9 mouse cellular contexts compared by ENCODE assay signal in genomic region chr10:85655881-85656280, GRCm38 (mm10).
DNase-seq lines count a peak whose midpoint lies in the region; ATAC-seq and TF ChIP-seq lines count a peak whose summit lies in the region.
"Had no signal": no experiment of that assay in that cellular context is flagged by ENCODE, and none has a peak within 500 bp of the region (broad histone marks: within the 10 kb centered on the region; RNA-seq: fewer than 3 reads in every experiment).

No protein-coding gene starts in this region.

- no peak overlapping the region for H3K4me2 ChIP-seq in midbrain, embryonic 12.5 days (replicated peaks)
- H3K4me2 ChIP-seq in midbrain, embryonic 15.5 days: no peak overlapping the region
- H3K4me2 ChIP-seq in hindbrain, embryonic 12.5 days (replicated peaks): no peak overlapping the region
- no peak overlapping the region for H3K4me2 ChIP-seq in myocyte (ENCODE audit: low read depth)
- H3K4me2 ChIP-seq: liver, embryonic 13.5 days had no signal

- no peak overlapping the region for H3K4me3 ChIP-seq in midbrain, embryonic 12.5 days
- H3K4me3 ChIP-seq in midbrain, embryonic 15.5 days: no peak overlapping the region
- no peak overlapping the region for H3K4me3 ChIP-seq in hindbrain, embryonic 12.5 days
- no peak overlapping the region for H3K4me3 ChIP-seq in myocyte
- H3K4me3 ChIP-seq: liver, embryonic 13.5 days had no signal

- H3K27me3 ChIP-seq in midbrain, embryonic 12.5 days: no peaks in the 10 kb centered on the region
- no peaks in the 10 kb centered on the region for H3K27me3 ChIP-seq in midbrain, embryonic 15.5 days (replicated peaks)
- H3K27me3 ChIP-seq in hindbrain, embryonic 12.5 days: no peaks in the 10 kb centered on the region
- H3K27me3 ChIP-seq in myocyte (ENCODE audit: control insufficient read depth, insufficient read depth, insufficient read length): no peaks in the 10 kb centered on the region
- H3K27me3 ChIP-seq: liver, embryonic 13.5 days had no signal

- intact Hi-C loops in left cerebral cortex, postnatal 25 days (cut with DNase I): no loop called here

- H3K79me2 ChIP-seq in myocyte (ENCODE audit: control insufficient read depth, insufficient read depth): no peaks in the 10 kb centered on the region

- ATAC-seq in midbrain, embryonic 12.5 days (ENCODE audit: low FRiP score, low read depth): peak; percentile 47; the same call in 1 of the 2 replicates
- no peak; the same call in 1 of the 2 replicates for ATAC-seq in midbrain, embryonic 15.5 days (replicated peaks)
- peak; percentile 54; the same call in 1 of the 2 replicates for ATAC-seq in hindbrain, embryonic 12.5 days (ENCODE audit: low FRiP score)
- ATAC-seq in monocyte, adult 5-6 weeks (replicated peaks; ENCODE audit: insufficient number of reproducible peaks, low FRiP score, low TSS enrichment, poor library complexity, severe bottlenecking): no peak

- no peak overlapping the region for H3K27ac ChIP-seq in midbrain, embryonic 12.5 days (replicated peaks)
- no peak overlapping the region for H3K27ac ChIP-seq in midbrain, embryonic 15.5 days
- H3K27ac ChIP-seq in hindbrain, embryonic 12.5 days: no peak overlapping the region
- H3K27ac ChIP-seq: liver, embryonic 13.5 days had no signal

- peak; percentile 14 for DNase-seq in embryo, embryonic 11.5 days (ENCODE audit: low read depth, low spot score)
- no peak for DNase-seq in embryo, embryonic 10 days (ENCODE audit: low spot score)
- DNase-seq in left cerebral cortex, postnatal 25 days (ENCODE audit: low spot score in 2 of 2): no peak
- DNase-seq: liver, embryonic 13.5 days had no signal

- 0 out of 2 replicates have a peak, but pooled peaks cover 2% of the 10 kb centered on the region for H3K4me1 ChIP-seq in midbrain, embryonic 12.5 days
- H3K4me1 ChIP-seq in midbrain, embryonic 15.5 days: peaks cover 2% of the 10 kb centered on the region; the same call in 1 of the 2 replicates
- peaks cover 11% of the 10 kb centered on the region; the same call in 1 of the 2 replicates for H3K4me1 ChIP-seq in hindbrain, embryonic 12.5 days
- H3K4me1 ChIP-seq: liver, embryonic 13.5 days had no signal

- TF ChIP-seq POLR2A in myocyte (IDR thresholded peaks at IDR 0.05; ENCODE audit: insufficient read length, low read depth): no peak

- no peaks in the 10 kb centered on the region for H3K9me3 ChIP-seq in midbrain, embryonic 12.5 days
- no peaks in the 10 kb centered on the region for H3K9me3 ChIP-seq in midbrain, embryonic 15.5 days
- no peaks in the 10 kb centered on the region for H3K9me3 ChIP-seq in hindbrain, embryonic 12.5 days (replicated peaks)
- H3K9me3 ChIP-seq: liver, embryonic 13.5 days had no signal

- no peak overlapping the region for H3K9ac ChIP-seq in midbrain, embryonic 12.5 days (replicated peaks)
- no peak overlapping the region for H3K9ac ChIP-seq in midbrain, embryonic 15.5 days
- H3K9ac ChIP-seq in hindbrain, embryonic 12.5 days: no peak overlapping the region
- H3K9ac ChIP-seq: liver, embryonic 13.5 days had no signal

- WGBS in midbrain, embryonic 12.5 days: 61% methylated on average over 4 of the region's 4 CpGs
- 52% methylated on average over 4 of the region's 4 CpGs for WGBS in midbrain, embryonic 15.5 days
- WGBS in hindbrain, embryonic 12.5 days: 54% methylated on average over 4 of the region's 4 CpGs

- no peak overlapping the region for H3ac ChIP-seq in myocyte (ENCODE audit: control insufficient read depth, insufficient read length)

- no peaks in the 10 kb centered on the region for H3K36me3 ChIP-seq in midbrain, embryonic 12.5 days
- peaks cover 7% of the 10 kb centered on the region; the same call in 1 of the 2 replicates for H3K36me3 ChIP-seq in midbrain, embryonic 15.5 days (replicated peaks)
- H3K36me3 ChIP-seq in hindbrain, embryonic 12.5 days: no peaks in the 10 kb centered on the region
- H3K36me3 ChIP-seq in myocyte (ENCODE audit: control insufficient read depth, insufficient read depth): no peaks in the 10 kb centered on the region
- H3K36me3 ChIP-seq: liver, embryonic 13.5 days had no signal

TF ChIP-seq in myocyte, 11 proteins besides CTCF, POLR2A, EP300 and RAD21:
- TF ChIP-seq MAX (IDR thresholded peaks at IDR 0.05; ENCODE audit: low read depth): no peak
- TF ChIP-seq USF1 (IDR thresholded peaks at IDR 0.05; ENCODE audit: low read depth): no peak
- TF ChIP-seq TCF3 (IDR thresholded peaks at IDR 0.05; ENCODE audit: insufficient read length, low read depth): peak; percentile 66
- peak; percentile 51 to 95 (median 92) for TF ChIP-seq MYOD1 (IDR thresholded peaks at IDR 0.05; ENCODE audit: control insufficient read depth in 1 of 3, insufficient read length in 2 of 3, low read depth in 2 of 3)
- peak; percentile 41 for TF ChIP-seq TCF12 (IDR thresholded peaks at IDR 0.05; ENCODE audit: insufficient read depth, poor library complexity, severe bottlenecking)
- TF ChIP-seq MYOG (IDR thresholded peaks at IDR 0.05; ENCODE audit: control insufficient read depth in 1 of 3, insufficient read depth in 1 of 3, insufficient read length in 2 of 3, low read depth in 2 of 3): peak; percentile 60 to 90 (median 78)
- TF ChIP-seq POLR2AphosphoS2 (IDR thresholded peaks at IDR 0.05; ENCODE audit: insufficient read length, low read depth): no peak
- no peak for TF ChIP-seq SRF (IDR thresholded peaks at IDR 0.05; ENCODE audit: control insufficient read depth, insufficient read length, low read depth)
TF ChIP-seq in myocyte: peak in this region for 4.

Comparison
In these comparisons a context has a peak if more than half of its experiments do, and no peak if none do; other contexts are left out.
1. ATAC-seq: peak in midbrain, embryonic 12.5 days (single experiment) and hindbrain, embryonic 12.5 days (single experiment); none in midbrain, embryonic 15.5 days (single experiment) and monocyte, adult 5-6 weeks (single experiment).